Mouse (Mus musculus): ENCODE data around the gene Tcf20. TPM values are rescaled to one million over a fixed set of nuclear protein-coding genes. Genes with fewer than 3 reads are reported as not detected.

The Tcf20 gene
- polyA plus RNA-seq, 1 experiment from 2014 or later = 13.7 TPM

DNA sequence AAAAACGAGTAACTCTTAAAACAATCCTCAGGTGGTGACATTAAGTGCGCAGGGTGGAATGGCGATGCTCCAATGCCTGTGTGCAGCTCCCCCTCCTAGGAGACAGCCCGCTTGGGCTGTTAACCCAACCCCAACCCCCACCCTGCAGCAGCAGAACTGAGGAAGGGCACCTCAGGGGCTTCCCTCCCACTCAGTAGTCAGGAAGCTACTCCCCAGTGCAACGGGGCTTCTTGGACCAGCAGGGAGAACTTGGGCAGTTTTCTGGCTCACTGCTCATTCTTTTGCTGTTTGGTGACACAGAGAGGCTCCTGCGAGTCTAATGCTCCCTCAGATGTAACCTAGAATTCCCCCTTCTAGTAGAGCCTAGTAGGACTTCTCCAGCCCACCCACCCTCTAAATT lies 19.7 kb downstream of the Tcf20 start:
- peak overlapping the region; percentile 84 for H3K27ac ChIP-seq (replicated peaks)
- H3K4me2 ChIP-seq (replicated peaks) = peak overlapping the region; percentile 48
- ATAC-seq (ENCODE audit: low FRiP score, low read depth) = no peak
- H3K36me3 ChIP-seq = no peaks in the 10 kb centered on the region
- peaks cover 42% of the 10 kb centered on the region for H3K4me1 ChIP-seq
- 35% methylated on average over 6 of the region's 6 CpGs for WGBS
- no peaks in the 10 kb centered on the region for H3K9me3 ChIP-seq
- peak overlapping the region; percentile 14; the same call in 1 of the 2 replicates for H3K4me3 ChIP-seq
- peaks cover 58% of the 10 kb centered on the region for H3K27me3 ChIP-seq
- peak overlapping the region; percentile 32; the same call in 1 of the 2 replicates for H3K9ac ChIP-seq (replicated peaks)

DNA sequence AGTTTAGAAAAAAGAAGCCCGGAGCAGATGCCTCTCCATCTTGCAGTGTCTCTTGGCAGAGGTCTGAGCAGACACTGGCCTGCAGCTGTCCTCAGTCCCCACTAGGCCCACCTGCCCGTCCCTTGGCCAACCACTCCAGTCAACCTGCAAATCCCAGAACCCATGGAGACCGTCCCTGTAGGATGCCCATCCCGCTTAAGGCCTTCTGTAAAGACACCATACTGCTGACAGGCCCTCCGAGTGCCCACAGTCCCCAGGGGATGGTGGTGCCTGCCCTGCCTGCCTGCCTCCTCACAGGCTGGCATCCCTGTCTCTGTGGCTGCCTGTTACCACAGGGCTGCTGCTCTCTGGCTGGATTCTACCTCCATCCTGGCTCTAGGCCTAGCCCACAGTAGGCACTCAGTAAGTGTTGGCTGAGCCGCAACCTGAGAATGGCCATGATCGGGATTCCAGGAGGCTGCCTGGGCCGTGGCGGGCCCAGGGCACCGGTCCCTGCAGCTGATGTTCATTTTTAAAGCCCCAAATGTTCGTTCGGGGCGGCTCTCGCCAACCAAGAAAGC lies 23.3 kb downstream of the Tcf20 start:
- H3K36me3 ChIP-seq = no peaks in the 10 kb centered on the region
- peaks cover 74% of the 10 kb centered on the region for H3K4me1 ChIP-seq
- 74% methylated on average over 14 of the region's 14 CpGs for WGBS
- H3K9me3 ChIP-seq = no peaks in the 10 kb centered on the region
- H3K27me3 ChIP-seq = peaks cover 82% of the 10 kb centered on the region
- no peak for ATAC-seq (ENCODE audit: low FRiP score, low read depth)
- no peak overlapping the region; the same call in 1 of the 2 replicates for H3K9ac ChIP-seq (replicated peaks)
- peak overlapping the region; percentile 49; the same call in 1 of the 2 replicates for H3K4me3 ChIP-seq
- H3K4me2 ChIP-seq (replicated peaks) = peak overlapping the region; percentile 60
- peak overlapping the region; percentile 60 for H3K27ac ChIP-seq (replicated peaks)

DNA sequence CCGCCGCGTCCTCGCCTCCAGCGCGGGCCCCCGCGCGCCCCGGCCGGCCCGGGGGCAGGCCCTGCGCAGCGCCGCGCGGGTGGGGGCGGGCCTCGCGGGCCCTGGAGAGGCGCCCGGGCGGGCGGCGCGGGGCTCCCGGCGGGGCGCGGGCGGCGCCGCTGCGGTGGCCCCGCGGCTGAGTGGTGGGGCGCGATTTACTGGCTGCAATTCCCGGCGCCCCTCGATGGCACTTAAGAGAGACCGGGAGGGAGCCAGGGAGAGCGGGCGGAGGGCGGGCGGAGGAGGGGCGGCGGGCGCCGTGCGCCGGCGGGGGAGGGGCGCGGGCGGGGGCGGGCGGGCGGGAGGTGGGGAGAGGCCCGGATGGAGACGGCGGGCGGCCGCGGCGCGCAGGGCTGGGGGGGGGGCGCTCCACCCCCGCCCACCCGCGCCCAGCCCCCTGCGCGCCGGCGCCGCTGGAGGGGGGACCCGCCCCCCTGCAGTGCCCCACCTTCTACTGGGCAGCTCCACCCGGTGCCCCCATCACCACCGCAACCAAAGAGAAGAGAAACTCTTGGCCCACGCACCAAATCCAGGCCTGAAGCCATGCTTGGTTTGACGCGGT lies 24.0 kb downstream of the Tcf20 start:
- no peaks in the 10 kb centered on the region for H3K9me3 ChIP-seq
- WGBS = 4% methylated on average over 13 of the region's 82 CpGs
- no peaks in the 10 kb centered on the region for H3K36me3 ChIP-seq
- no peak for ATAC-seq (ENCODE audit: low FRiP score, low read depth)
- peaks cover 74% of the 10 kb centered on the region for H3K4me1 ChIP-seq
- peaks cover 87% of the 10 kb centered on the region for H3K27me3 ChIP-seq
- H3K27ac ChIP-seq (replicated peaks) = peak overlapping the region; percentile 60
- H3K9ac ChIP-seq (replicated peaks) = peak overlapping the region; percentile 59
- H3K4me3 ChIP-seq = peak overlapping the region; percentile 59
- H3K4me2 ChIP-seq (replicated peaks) = peak overlapping the region; percentile 60

DNA sequence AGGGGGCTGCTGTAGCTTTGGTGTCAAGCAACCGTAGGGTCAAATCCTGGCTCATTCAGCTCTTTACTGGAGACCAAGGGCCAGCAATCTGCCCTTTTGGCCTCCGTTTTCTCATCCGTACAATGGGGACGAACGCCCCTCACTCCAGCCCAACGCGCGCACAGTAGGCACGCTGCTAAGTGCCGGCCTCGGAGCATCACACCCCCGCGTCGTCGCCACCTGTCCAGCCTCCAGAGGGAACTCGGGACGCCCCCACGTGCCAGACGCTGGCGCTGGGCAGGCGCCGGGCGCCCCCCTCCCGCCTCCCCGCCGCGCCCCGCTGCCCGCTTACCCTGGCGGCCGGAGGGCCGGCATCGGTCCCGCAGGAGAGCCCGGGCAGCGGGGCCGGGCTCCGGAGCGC lies 24.6 kb downstream of the Tcf20 start:
- H3K27ac ChIP-seq (replicated peaks) = peak overlapping the region; percentile 76
- peaks cover 86% of the 10 kb centered on the region for H3K27me3 ChIP-seq
- peaks cover 74% of the 10 kb centered on the region for H3K4me1 ChIP-seq
- no peaks in the 10 kb centered on the region for H3K9me3 ChIP-seq
- 2% methylated on average over 28 of the region's 39 CpGs for WGBS
- H3K9ac ChIP-seq (replicated peaks) = peak overlapping the region; percentile 67
- no peak for ATAC-seq (ENCODE audit: low FRiP score, low read depth)
- H3K4me3 ChIP-seq = peak overlapping the region; percentile 59
- H3K36me3 ChIP-seq = no peaks in the 10 kb centered on the region
- H3K4me2 ChIP-seq (replicated peaks) = peak overlapping the region; percentile 70

DNA sequence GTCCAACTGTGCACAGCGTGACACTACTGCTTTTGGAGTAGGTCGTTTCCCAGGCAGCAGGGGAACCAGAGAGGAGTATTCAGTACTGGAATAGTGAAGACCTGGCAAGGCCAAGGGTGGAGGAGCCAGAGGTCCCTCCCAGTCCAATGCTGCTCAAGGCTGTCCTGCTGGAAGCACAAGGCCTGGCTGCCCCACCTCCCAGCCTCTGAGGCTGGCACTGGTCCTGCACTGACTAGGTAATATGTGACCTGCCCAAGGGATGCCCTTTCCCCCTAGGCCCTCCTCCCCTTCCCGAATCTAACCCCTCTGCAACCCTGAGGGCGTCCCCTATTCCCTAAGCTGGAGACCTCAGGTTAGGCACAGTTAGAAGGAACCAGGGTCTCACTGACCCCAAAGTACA lies 25.1 kb downstream of the Tcf20 start:
- peak overlapping the region; percentile 76 for H3K27ac ChIP-seq (replicated peaks)
- peak overlapping the region; percentile 67; the same call in 1 of the 2 replicates for H3K9ac ChIP-seq (replicated peaks)

DNA sequence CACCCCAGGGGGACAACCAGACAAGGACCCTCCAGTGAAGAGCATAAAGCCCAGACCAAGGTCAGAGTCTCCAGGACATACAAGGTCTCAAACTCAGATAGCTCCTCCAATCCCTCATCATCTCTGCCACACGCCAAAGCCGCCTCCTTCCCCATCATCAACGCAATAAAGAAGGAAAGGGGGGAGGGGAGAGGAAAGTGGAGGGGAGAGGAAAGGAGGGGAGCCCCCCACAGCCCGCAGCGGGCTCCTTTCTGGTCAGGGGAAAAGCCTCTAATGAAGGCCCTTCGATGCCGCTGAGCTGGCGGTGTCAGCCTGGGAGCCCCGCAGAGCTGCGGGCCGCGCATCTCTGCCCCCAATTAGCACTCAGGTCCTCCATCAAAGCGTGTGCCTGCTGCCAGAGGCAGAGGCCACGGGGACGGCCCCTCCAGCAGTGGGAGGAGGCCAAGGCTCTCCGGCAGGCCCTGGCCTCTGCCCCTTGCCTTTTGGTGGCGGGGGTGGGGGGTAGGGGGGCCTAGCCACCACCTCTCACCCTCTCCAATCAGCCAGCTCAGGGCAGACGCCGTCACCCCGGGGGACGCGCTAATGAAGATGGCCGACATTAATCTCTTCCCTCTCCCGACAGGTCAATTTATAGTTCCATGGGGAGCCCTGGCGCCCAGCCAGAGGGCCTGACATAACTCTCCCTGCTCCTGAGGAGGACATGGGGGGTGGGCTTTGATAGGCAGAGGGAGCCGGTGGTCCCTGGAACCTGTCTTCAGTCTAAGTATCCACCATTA lies 26.7 kb downstream of the Tcf20 start:
- 2% methylated on average over 25 of the region's 26 CpGs for WGBS

More for the DNA sequence above, 25.1 kb downstream of the Tcf20 start:
- H3K9me3 ChIP-seq = no peaks in the 10 kb centered on the region
- peak overlapping the region; percentile 59 for H3K4me3 ChIP-seq
- 33% methylated on average over 4 of the region's 4 CpGs for WGBS
- peaks cover 74% of the 10 kb centered on the region for H3K4me1 ChIP-seq
- H3K4me2 ChIP-seq (replicated peaks) = peak overlapping the region; percentile 70
- no peaks in the 10 kb centered on the region for H3K36me3 ChIP-seq
- H3K27me3 ChIP-seq = peaks cover 86% of the 10 kb centered on the region
- ATAC-seq (ENCODE audit: low FRiP score, low read depth) = no peak

DNA sequence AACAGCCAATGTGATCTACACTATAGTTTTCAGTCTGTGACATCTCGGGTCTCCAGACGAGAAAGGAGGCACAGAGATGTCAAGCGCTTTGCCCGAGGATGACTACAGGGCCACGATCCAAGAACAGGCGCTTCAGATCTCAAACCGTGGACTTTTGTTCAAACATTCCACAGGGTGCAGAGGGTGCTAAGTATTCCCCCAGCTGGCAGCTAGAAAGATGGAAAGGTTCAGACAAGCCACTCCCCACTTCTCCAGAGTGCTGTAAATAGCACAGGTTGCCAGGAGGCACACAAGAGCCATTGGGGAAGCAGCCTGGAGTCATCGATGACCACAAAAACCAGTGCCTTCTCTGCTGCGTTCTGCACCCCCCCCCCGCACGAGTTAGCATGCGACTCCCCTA lies 28.5 kb downstream of the Tcf20 start:
- Histone ChIP-seq H3K27me3 (peaks cover 86% of the 10 kb centered on the region), H3K4me3 (no peak overlapping the region), H3K36me3 (no peaks in the 10 kb centered on the region), H3K4me2 (replicated peaks) (0 out of 2 replicates have a peak overlapping the region, but pooled peaks have one; percentile 43), H3K27ac (replicated peaks) (peak overlapping the region; percentile 69), H3K4me1 (peaks cover 84% of the 10 kb centered on the region), H3K9ac (replicated peaks) (no peak overlapping the region), H3K9me3 (no peaks in the 10 kb centered on the region)
- ATAC-seq (ENCODE audit: low FRiP score, low read depth) = no peak
- WGBS = 74% methylated on average over 12 of the region's 12 CpGs

More for the DNA sequence above, 26.7 kb downstream of the Tcf20 start:
- H3K36me3 ChIP-seq = no peaks in the 10 kb centered on the region
- peak overlapping the region; percentile 55 for H3K4me2 ChIP-seq (replicated peaks)
- H3K9me3 ChIP-seq = no peaks in the 10 kb centered on the region
- H3K4me3 ChIP-seq = peak overlapping the region; percentile 29
- peak overlapping the region; percentile 63 for H3K27ac ChIP-seq (replicated peaks)
- peak overlapping the region; percentile 50 for H3K9ac ChIP-seq (replicated peaks)
- H3K27me3 ChIP-seq = peaks cover 86% of the 10 kb centered on the region
- peaks cover 85% of the 10 kb centered on the region for H3K4me1 ChIP-seq
- peak; percentile 23; the same call in 1 of the 2 replicates for ATAC-seq (ENCODE audit: low FRiP score, low read depth)

DNA sequence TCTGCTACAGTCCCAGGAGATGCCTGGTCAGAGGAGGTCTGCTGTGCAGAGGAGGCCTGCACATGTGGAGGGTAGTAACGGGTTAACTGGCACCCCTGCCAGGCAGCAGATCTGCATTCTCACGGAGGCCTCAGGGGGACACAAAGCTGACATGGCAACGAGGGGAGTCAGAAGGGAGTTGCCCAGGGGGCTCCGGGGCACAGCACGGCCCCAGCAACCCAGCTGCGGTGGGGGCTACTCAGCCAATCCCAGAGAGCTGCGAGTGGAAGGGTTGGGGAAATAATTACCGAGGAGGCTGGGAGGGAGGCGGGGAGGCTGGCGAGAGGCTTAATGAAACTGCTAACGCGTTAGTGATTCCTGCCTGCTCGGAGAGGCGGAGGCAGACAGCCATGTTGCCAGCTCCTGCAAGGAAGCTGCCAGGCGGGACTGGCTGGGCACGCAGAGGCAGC lies 29.4 kb downstream of the Tcf20 start:
- peak overlapping the region; percentile 43 for H3K4me2 ChIP-seq (replicated peaks)
- H3K27me3 ChIP-seq = peaks cover 94% of the 10 kb centered on the region
- H3K36me3 ChIP-seq = no peaks in the 10 kb centered on the region
- WGBS = 2% methylated on average over 16 of the region's 16 CpGs
- H3K4me3 ChIP-seq = peak overlapping the region; percentile 12
- H3K9ac ChIP-seq (replicated peaks) = peak overlapping the region; percentile 25
- H3K9me3 ChIP-seq = no peaks in the 10 kb centered on the region
- peaks cover 87% of the 10 kb centered on the region for H3K4me1 ChIP-seq
- peak overlapping the region; percentile 69 for H3K27ac ChIP-seq (replicated peaks)
- peak; percentile 52 for ATAC-seq (ENCODE audit: low FRiP score, low read depth)

DNA sequence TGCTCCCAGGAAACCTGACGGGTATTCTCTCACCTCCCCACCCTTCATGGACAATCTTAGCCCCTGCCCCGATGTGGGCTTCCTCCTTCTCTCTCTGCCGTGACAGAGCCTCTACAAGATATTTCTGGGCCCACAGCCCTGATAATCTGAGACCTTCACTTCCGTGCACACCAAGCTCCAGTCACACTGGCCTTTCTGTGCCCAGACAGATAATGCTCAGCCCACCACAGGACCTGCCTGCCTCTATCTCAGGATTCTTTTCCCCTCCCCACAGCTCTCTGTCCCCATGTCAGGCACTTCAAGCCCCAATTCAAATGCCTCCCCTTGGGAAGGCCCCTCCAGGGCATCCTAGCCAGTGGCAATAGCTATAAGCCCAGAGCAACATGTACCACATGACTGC lies 31.0 kb downstream of the Tcf20 start:
- peaks cover 85% of the 10 kb centered on the region for H3K27me3 ChIP-seq
- no peak for ATAC-seq (ENCODE audit: low FRiP score, low read depth)
- H3K36me3 ChIP-seq = no peaks in the 10 kb centered on the region
- no peak overlapping the region for H3K9ac ChIP-seq (replicated peaks)
- H3K4me1 ChIP-seq = peaks cover 87% of the 10 kb centered on the region
- H3K4me3 ChIP-seq = no peak overlapping the region
- H3K9me3 ChIP-seq = no peaks in the 10 kb centered on the region
- H3K27ac ChIP-seq (replicated peaks) = no peak overlapping the region
- no peak overlapping the region for H3K4me2 ChIP-seq (replicated peaks)
- WGBS = 84% methylated on average over 4 of the region's 4 CpGs

DNA sequence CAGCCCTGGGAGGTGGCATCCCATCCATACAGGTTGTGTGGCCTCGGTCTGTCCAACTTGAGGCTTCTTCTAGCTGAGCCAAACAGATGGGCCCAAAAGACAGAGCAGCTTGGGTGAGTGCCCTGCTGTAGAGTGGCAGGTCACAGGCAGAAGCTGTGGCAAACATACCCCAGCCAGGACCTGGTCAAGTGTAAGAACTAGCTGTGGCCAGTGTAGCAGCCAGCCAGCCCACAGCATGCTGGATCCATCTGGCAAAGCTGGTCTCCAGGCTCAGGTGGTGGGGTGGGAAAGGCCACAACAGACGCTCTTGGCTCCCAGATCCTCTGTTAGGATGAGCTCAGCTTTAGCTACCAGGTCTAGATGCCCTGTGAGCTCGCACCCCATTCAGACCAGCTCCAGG lies 31.4 kb downstream of the Tcf20 start:
- Histone ChIP-seq H3K4me3 (no peak overlapping the region), H3K4me2 (replicated peaks) (no peak overlapping the region), H3K36me3 (no peaks in the 10 kb centered on the region), H3K4me1 (peaks cover 87% of the 10 kb centered on the region), H3K9ac (replicated peaks) (no peak overlapping the region), H3K9me3 (no peaks in the 10 kb centered on the region), H3K27ac (replicated peaks) (no peak overlapping the region), H3K27me3 (peaks cover 85% of the 10 kb centered on the region)
- no peak for ATAC-seq (ENCODE audit: low FRiP score, low read depth)
- 79% methylated on average over 3 of the region's 3 CpGs for WGBS

DNA sequence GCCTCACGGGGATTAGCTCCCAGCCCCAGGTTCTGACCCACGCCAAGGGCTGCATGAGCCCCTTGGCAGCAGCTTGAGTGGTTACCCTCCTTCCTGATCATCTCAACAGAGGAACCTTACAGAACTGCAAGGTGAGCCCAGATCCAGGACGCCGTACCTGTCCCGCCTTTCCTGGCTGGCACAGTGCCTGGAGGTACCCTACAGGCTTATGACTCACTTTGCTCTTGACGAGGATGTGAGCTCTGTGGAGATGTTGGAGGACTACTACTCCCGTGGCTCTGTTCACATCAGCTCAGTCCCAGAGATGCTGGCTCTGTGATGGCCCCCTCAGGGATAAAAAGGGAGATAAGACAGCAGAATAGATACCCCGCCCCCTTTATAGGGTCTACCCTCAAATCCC lies 32.4 kb downstream of the Tcf20 start:
- peaks cover 84% of the 10 kb centered on the region for H3K27me3 ChIP-seq

DNA sequence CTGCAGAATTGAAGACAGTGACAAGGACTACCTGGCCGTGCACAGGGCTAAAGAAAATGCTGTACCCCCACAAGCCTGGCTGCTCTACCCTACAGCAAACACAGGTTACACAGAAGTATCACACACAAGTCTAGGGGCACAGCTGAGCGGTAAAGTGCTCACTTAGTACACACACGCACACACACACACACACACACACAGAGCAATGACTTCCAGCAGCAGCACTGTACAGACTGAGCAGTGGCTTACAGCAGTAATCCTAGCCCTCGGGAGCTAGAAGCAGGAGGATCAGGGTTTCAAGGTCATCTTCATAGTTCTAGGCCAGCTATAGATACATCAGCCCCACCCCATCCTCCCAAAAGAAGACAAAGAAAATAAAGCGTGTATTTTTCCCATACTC lies 33.6 kb downstream of the Tcf20 start:
- Histone ChIP-seq H3K27ac (replicated peaks) (no peak overlapping the region), H3K4me1 (peaks cover 71% of the 10 kb centered on the region)

More for the DNA sequence above, 32.4 kb downstream of the Tcf20 start:
- Histone ChIP-seq H3K9me3 (no peaks in the 10 kb centered on the region), H3K36me3 (no peaks in the 10 kb centered on the region), H3K9ac (replicated peaks) (no peak overlapping the region), H3K27ac (replicated peaks) (no peak overlapping the region), H3K4me3 (no peak overlapping the region), H3K4me1 (peaks cover 83% of the 10 kb centered on the region), H3K4me2 (replicated peaks) (no peak overlapping the region)
- 86% methylated on average over 8 of the region's 8 CpGs for WGBS
- ATAC-seq (ENCODE audit: low FRiP score, low read depth) = no peak

More for the DNA sequence above, 33.6 kb downstream of the Tcf20 start:
- Histone ChIP-seq H3K9ac (replicated peaks) (no peak overlapping the region), H3K27me3 (peaks cover 80% of the 10 kb centered on the region), H3K36me3 (no peaks in the 10 kb centered on the region), H3K4me3 (no peak overlapping the region), H3K9me3 (no peaks in the 10 kb centered on the region), H3K4me2 (replicated peaks) (no peak overlapping the region)
- ATAC-seq (ENCODE audit: low FRiP score, low read depth) = no peak
- WGBS = 59% methylated on average over 5 of the region's 5 CpGs
